In genomic region chr12:8306910-8307309, GRCm38 (mm10) we compare ENCODE assay signal across 10 mouse cellular contexts. TPM values are rescaled to one million over a fixed set of nuclear protein-coding genes. Genes with fewer than 3 reads are reported as not detected.
DNase-seq lines count a peak whose midpoint lies in the region; ATAC-seq and TF ChIP-seq lines count a peak whose summit lies in the region.
"Had no signal": no experiment of that assay in that cellular context is flagged by ENCODE, and none has a peak within 500 bp of the region (broad histone marks: within the 10 kb centered on the region; RNA-seq: fewer than 3 reads in every experiment).

No protein-coding gene starts in this region.

- no peak overlapping the region for H3K4me2 ChIP-seq in midbrain, embryonic 13.5 days (replicated peaks)
- H3K4me2 ChIP-seq in intestine, postnatal 0 days (replicated peaks; ENCODE audit: low read depth), result no peak overlapping the region
- H3K4me2 ChIP-seq in stomach, embryonic 14.5 days (replicated peaks; ENCODE audit: low read depth, low read length), result no peak overlapping the region
- H3K4me2 ChIP-seq: liver, embryonic 15.5 days had no signal

- H3K4me3 ChIP-seq in midbrain, embryonic 13.5 days (replicated peaks), result no peak overlapping the region
- H3K4me3 ChIP-seq in midbrain, embryonic 10.5 days, result no peak overlapping the region
- H3K4me3 ChIP-seq in intestine, postnatal 0 days (ENCODE audit: low read depth, low read length), result no peak overlapping the region
- H3K4me3 ChIP-seq in stomach, embryonic 14.5 days (ENCODE audit: low read depth, low read length), result no peak overlapping the region
- H3K4me3 ChIP-seq: liver, embryonic 15.5 days had no signal

- no peaks in the 10 kb centered on the region for H3K36me3 ChIP-seq in midbrain, embryonic 13.5 days
- H3K36me3 ChIP-seq in midbrain, embryonic 10.5 days, result no peaks in the 10 kb centered on the region
- H3K36me3 ChIP-seq in intestine, postnatal 0 days (ENCODE audit: control insufficient read depth, insufficient read depth), result no peaks in the 10 kb centered on the region
- no peaks in the 10 kb centered on the region for H3K36me3 ChIP-seq in stomach, embryonic 14.5 days (ENCODE audit: control insufficient read depth, insufficient read depth, low read length)
- H3K36me3 ChIP-seq: liver, embryonic 15.5 days had no signal

- H3K9me3 ChIP-seq in midbrain, embryonic 13.5 days, result no peaks in the 10 kb centered on the region
- H3K9me3 ChIP-seq in midbrain, embryonic 10.5 days (replicated peaks), result no peaks in the 10 kb centered on the region
- no peaks in the 10 kb centered on the region for H3K9me3 ChIP-seq in intestine, postnatal 0 days (ENCODE audit: control insufficient read depth)
- H3K9me3 ChIP-seq in stomach, embryonic 14.5 days (ENCODE audit: control insufficient read depth, low read depth, low read length), result no peaks in the 10 kb centered on the region
- H3K9me3 ChIP-seq: liver, embryonic 15.5 days had no signal

- peaks cover 9% of the 10 kb centered on the region for H3K4me1 ChIP-seq in midbrain, embryonic 13.5 days (replicated peaks)
- peaks cover 29% of the 10 kb centered on the region for H3K4me1 ChIP-seq in midbrain, embryonic 10.5 days
- no peaks in the 10 kb centered on the region for H3K4me1 ChIP-seq in intestine, postnatal 0 days (replicated peaks; ENCODE audit: control insufficient read depth, insufficient read depth, low read length)
- H3K4me1 ChIP-seq in stomach, embryonic 14.5 days (ENCODE audit: control insufficient read depth, insufficient read depth, low read length), result peaks cover 3% of the 10 kb centered on the region; the same call in 1 of the 2 replicates

- H3K27me3 ChIP-seq in midbrain, embryonic 13.5 days, result peaks cover 64% of the 10 kb centered on the region
- peaks cover 74% of the 10 kb centered on the region for H3K27me3 ChIP-seq in midbrain, embryonic 10.5 days (ENCODE audit: low read depth, poor library complexity, severe bottlenecking)
- peaks cover 51% of the 10 kb centered on the region for H3K27me3 ChIP-seq in intestine, postnatal 0 days (replicated peaks; ENCODE audit: control insufficient read depth, insufficient read depth, low read length)
- peaks cover 23% of the 10 kb centered on the region for H3K27me3 ChIP-seq in stomach, embryonic 14.5 days (ENCODE audit: control insufficient read depth, insufficient read depth, low read length)

- H3K9ac ChIP-seq in midbrain, embryonic 13.5 days (replicated peaks), result no peak overlapping the region
- H3K9ac ChIP-seq in intestine, postnatal 0 days (ENCODE audit: low read depth, low read length), result no peak overlapping the region
- no peak overlapping the region for H3K9ac ChIP-seq in stomach, embryonic 14.5 days (replicated peaks; ENCODE audit: low read depth, low read length)
- H3K9ac ChIP-seq: liver, embryonic 15.5 days had no signal

- no peak for TF ChIP-seq CTCF in intestine, postnatal 0 days (IDR thresholded peaks at IDR 0.05; ENCODE audit: low read depth)

- peak; percentile 9; the same call in 1 of the 2 replicates for ATAC-seq in midbrain, embryonic 13.5 days
- ATAC-seq in intestine, postnatal 0 days, result peak; percentile 40; the same call in 1 of the 2 replicates
- ATAC-seq in stomach, embryonic 14.5 days (ENCODE audit: insufficient number of reproducible peaks, insufficient read depth, low FRiP score, low read depth), result 0 out of 2 replicates have a peak, but pooled peaks have one; percentile 21

- WGBS in midbrain, embryonic 13.5 days, result 63% methylated on average over 1 of the region's 1 CpGs
- 60% methylated on average over 1 of the region's 1 CpGs for WGBS in midbrain, embryonic 10.5 days
- 71% methylated on average over 1 of the region's 1 CpGs for WGBS in intestine, postnatal 0 days
- WGBS in stomach, embryonic 14.5 days, result 64% methylated on average over 1 of the region's 1 CpGs

- no peak for DNase-seq in midbrain, embryonic 10.5 days (ENCODE audit: low spot score)
- peak; percentile 80 for DNase-seq in R1 (ENCODE audit: low read depth, low spot score)
- DNase-seq in adrenal gland, postnatal 36 days, result no peak
- DNase-seq in urinary bladder, postnatal 10 days (ENCODE audit: low spot score), result no peak
- DNase-seq: layer of hippocampus, adult 9-11 months had no signal

- no peak overlapping the region for H3K27ac ChIP-seq in midbrain, embryonic 13.5 days
- no peak overlapping the region for H3K27ac ChIP-seq in midbrain, embryonic 10.5 days (replicated peaks)
- no peak overlapping the region for H3K27ac ChIP-seq in intestine, postnatal 0 days (ENCODE audit: low read depth, low read length)
- H3K27ac ChIP-seq in stomach, embryonic 14.5 days (ENCODE audit: low read length), result no peak overlapping the region
- H3K27ac ChIP-seq: liver, embryonic 15.5 days had no signal

RNA-seq across cellular contexts. Expression of gene Gdf7, which starts 5.2 kb away (rescaled TPM):
- polyA plus RNA-seq in midbrain, embryonic 13.5 days (2015; fragmentation: Nextera tagmentation; extraction: Ambion mirVana), result 0.43 and 0.58 TPM in 2 replicates
- polyA plus RNA-seq in midbrain, embryonic 10.5 days (2016; fragmentation: Nextera tagmentation; extraction: Ambion mirVana), result 0.19 and 0.48 TPM in 2 replicates
- polyA plus RNA-seq in intestine, postnatal 0 days (2015; fragmentation: Nextera tagmentation; extraction: Ambion mirVana), result not detected in 2 replicates
- polyA plus RNA-seq in stomach, embryonic 14.5 days (2014; fragmentation: Nextera tagmentation; extraction: Ambion mirVana), result not detected in 2 replicates
- total RNA-seq in adrenal gland, postnatal 36 days (2021), result not detected
- total RNA-seq: neutrophil, adult 5-6 weeks had no signal
- polyA plus RNA-seq: liver, embryonic 15.5 days had no signal

RNA-seq across cellular contexts. Expression of gene Hs1bp3, which starts 6.3 kb away (rescaled TPM):
- 7.7 and 9.0 TPM in 2 replicates for polyA plus RNA-seq in midbrain, embryonic 13.5 days (2015; fragmentation: Nextera tagmentation; extraction: Ambion mirVana)
- 14.9 and 15.8 TPM in 2 replicates for polyA plus RNA-seq in midbrain, embryonic 10.5 days (2016; fragmentation: Nextera tagmentation; extraction: Ambion mirVana)
- polyA plus RNA-seq in intestine, postnatal 0 days (2015; fragmentation: Nextera tagmentation; extraction: Ambion mirVana), result 20.5 and 22.2 TPM in 2 replicates
- 11.2 and 12.1 TPM in 2 replicates for polyA plus RNA-seq in stomach, embryonic 14.5 days (2014; fragmentation: Nextera tagmentation; extraction: Ambion mirVana)
- total RNA-seq in adrenal gland, postnatal 36 days (2021), result 10 to 100 TPM; 12.2 to 18.8 TPM
